Mouse (Mus musculus) C2C12 (cell line): ENCODE measurements around the gene Psmd12. TPM values are rescaled to one million over a fixed set of nuclear protein-coding genes. Genes with fewer than 3 reads are reported as not detected.

Source experiments
- H3K27me3 ChIP-seq: one replicate; pipeline ENCODE4 v1.6.1; 2011; ENCODE audit not compliant: control insufficient read depth, insufficient read depth, insufficient read length
- H3K36me3 ChIP-seq: one replicate; pipeline ENCODE4 v1.6.1; 2011; ENCODE audit not compliant: control insufficient read depth, insufficient read depth
- H3K4me3 ChIP-seq: one replicate; pipeline ENCODE4 v1.5.1; 2011; ENCODE audit warnings: mild to moderate bottlenecking, control low read depth; ENCODE audit not compliant: poor library complexity, insufficient read depth, severe bottlenecking
- H3K79me2 ChIP-seq: one replicate; pipeline ENCODE4 v1.6.1; 2011; ENCODE audit not compliant: control insufficient read depth, insufficient read depth
- H3K79me3 ChIP-seq: one replicate; pipeline ENCODE4 v1.6.1; 2011; ENCODE audit warnings: low read depth, control low read depth
- H3ac ChIP-seq: one replicate; pipeline ENCODE3; 2011; ENCODE audit warnings: low read depth; ENCODE audit not compliant: control insufficient read depth, insufficient read length
- CEBPB ChIP-seq: IDR thresholded peaks from one replicate; pipeline ENCODE4 v1.6.1; 2011; ENCODE audit warnings: low read depth, mild to moderate bottlenecking, control low read depth, moderate library complexity
- CTCF ChIP-seq: IDR thresholded peaks from one replicate; pipeline ENCODE4 v1.5.1; 2011; ENCODE audit not compliant: control insufficient read depth, insufficient read depth, insufficient read length
- FOSL1 ChIP-seq: IDR thresholded peaks from one replicate; pipeline ENCODE4 v1.8.0; 2011; ENCODE audit warnings: mild to moderate bottlenecking, low read length; ENCODE audit not compliant: poor library complexity, insufficient read depth, severe bottlenecking
- MAX ChIP-seq: IDR thresholded peaks from one replicate; pipeline ENCODE4 v1.6.1; 2011; ENCODE audit warnings: mild to moderate bottlenecking, control low read depth
- MYOD1 ChIP-seq: IDR thresholded peaks from one replicate; pipeline ENCODE4 v1.6.1; 2011; ENCODE audit warnings: low read depth; ENCODE audit not compliant: control insufficient read depth, insufficient read length
- MYOG ChIP-seq: IDR thresholded peaks from one replicate; pipeline ENCODE4 v1.6.1; 2011; ENCODE audit not compliant: control insufficient read depth, insufficient read length; ENCODE audit errors: extremely low read depth
- USF1 ChIP-seq: IDR thresholded peaks from one replicate; pipeline ENCODE4 v1.6.1; 2011; ENCODE audit warnings: low read depth, mild to moderate bottlenecking, control low read depth, moderate library complexity
- polyA plus RNA-seq: library from polyadenylated mRNA; unstranded; fragments of >200 nt; fragmentation: generic; extraction: Trizol; gene quantifications from one replicate; pipeline ENCODE4 v1.2.1, GENCODE M21; 2012; ENCODE audit warnings: missing spikeins

Psmd12 gene
- polyA plus RNA-seq, 1 experiment = 77.0 TPM

DNA sequence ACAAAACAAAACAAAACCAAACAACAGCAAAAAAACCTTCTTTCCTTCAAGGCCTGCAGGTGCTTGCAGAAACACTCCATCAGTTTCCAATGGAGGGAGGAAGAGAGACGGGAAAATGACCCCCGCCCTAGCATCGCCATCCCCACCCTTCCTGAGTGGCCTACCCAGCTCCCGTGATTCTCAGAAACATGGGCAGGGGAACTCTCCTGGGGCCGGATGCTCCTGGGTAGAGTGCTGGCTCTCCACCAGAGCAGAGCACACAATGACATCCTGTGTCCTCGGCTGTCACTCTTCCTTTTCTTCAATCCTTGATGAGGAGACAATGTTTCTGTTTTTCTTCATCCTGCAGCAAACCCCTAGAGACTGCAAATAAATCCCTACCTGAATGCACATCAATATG, 15.1 kb upstream of the Psmd12 start:
- TF ChIP-seq CEBPB = no peak
- no peak for TF ChIP-seq CTCF
- TF ChIP-seq MYOG = no peak
- no peak for TF ChIP-seq MYOD1
- TF ChIP-seq USF1 = no peak
- TF ChIP-seq MAX = no peak
- no peak for TF ChIP-seq FOSL1
- no peak overlapping the region for H3K4me3 ChIP-seq
- no peaks in the 10 kb centered on the region for H3K79me3 ChIP-seq

GRCm38 (mm10) chr11:107465041-107465440, 14.2 kb upstream of the Psmd12 start:
- H3ac ChIP-seq = no peak overlapping the region
- H3K27me3 ChIP-seq = no peaks in the 10 kb centered on the region
- TF ChIP-seq MAX = no peak
- no peak for TF ChIP-seq MYOG
- no peak for TF ChIP-seq MYOD1
- TF ChIP-seq USF1 = no peak
- no peak for TF ChIP-seq CEBPB
- TF ChIP-seq CTCF = no peak
- no peak for TF ChIP-seq FOSL1
- no peaks in the 10 kb centered on the region for H3K79me2 ChIP-seq
- no peak overlapping the region for H3K4me3 ChIP-seq
- H3K79me3 ChIP-seq = no peaks in the 10 kb centered on the region
- H3K36me3 ChIP-seq = no peaks in the 10 kb centered on the region

More for the DNA sequence above, 15.1 kb upstream of the Psmd12 start:
- H3K79me2 ChIP-seq = no peaks in the 10 kb centered on the region
- no peak overlapping the region for H3ac ChIP-seq
- H3K36me3 ChIP-seq = no peaks in the 10 kb centered on the region
- H3K27me3 ChIP-seq = no peaks in the 10 kb centered on the region

- no peaks in the 10 kb centered on the region for H3K79me2 ChIP-seq
- no peak overlapping the region for H3K4me3 ChIP-seq
- TF ChIP-seq MAX (no peak), MYOD1 (no peak)
- H3K27me3 ChIP-seq = no peaks in the 10 kb centered on the region
- H3K36me3 ChIP-seq = no peaks in the 10 kb centered on the region
- H3ac ChIP-seq = no peak overlapping the region
- no peaks in the 10 kb centered on the region for H3K79me3 ChIP-seq
Measured at GRCm38 (mm10) chr11:107465969-107466368, 13.3 kb upstream of the Psmd12 start.

DNA sequence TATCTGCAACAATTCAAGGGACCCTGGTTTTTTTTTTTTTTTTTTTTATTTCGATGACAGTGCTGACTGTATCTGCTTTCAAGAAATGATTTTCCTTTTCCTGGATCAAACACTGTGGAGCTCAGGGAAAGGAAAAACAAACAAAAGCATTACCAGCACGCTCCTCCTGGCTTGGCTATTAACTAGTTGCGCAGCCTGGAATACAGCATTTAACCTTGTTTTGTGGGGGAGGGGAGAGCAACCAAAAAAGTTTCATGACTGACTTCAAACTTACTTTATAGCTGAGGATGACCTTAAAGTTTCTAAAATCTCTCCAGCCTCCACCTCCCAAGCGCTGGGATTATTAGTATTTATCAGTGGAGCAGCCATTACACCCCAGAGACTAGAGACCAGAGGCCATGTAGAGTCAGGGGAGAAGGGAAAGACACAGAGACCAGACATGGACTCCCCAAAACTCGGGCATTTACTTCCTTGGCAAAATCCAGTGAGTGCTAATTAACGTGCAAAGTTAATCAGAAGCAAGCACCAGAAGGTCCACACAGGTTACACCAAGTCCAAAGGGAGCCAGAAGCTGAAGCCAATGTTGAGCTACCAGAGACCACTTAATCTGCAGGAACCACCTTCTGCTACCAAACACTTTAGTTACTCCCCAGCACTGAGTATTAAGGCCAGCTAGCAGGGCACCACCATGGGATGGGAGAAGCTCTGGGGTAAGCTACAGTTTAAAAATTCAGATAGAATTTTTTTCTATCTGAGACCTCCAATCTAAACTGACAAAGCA, 12.5 kb upstream of the Psmd12 start:
- Histone ChIP-seq H3K27me3 (no peaks in the 10 kb centered on the region), H3K4me3 (no peak overlapping the region), H3K79me2 (no peaks in the 10 kb centered on the region), H3K36me3 (no peaks in the 10 kb centered on the region), H3K79me3 (no peaks in the 10 kb centered on the region), H3ac (no peak overlapping the region)
- no peak for TF ChIP-seq MAX
- no peak for TF ChIP-seq MYOG
- TF ChIP-seq CEBPB = no peak

- Histone ChIP-seq H3K79me3 (no peaks in the 10 kb centered on the region), H3K4me3 (no peak overlapping the region), H3ac (no peak overlapping the region), H3K36me3 (no peaks in the 10 kb centered on the region), H3K79me2 (no peaks in the 10 kb centered on the region), H3K27me3 (no peaks in the 10 kb centered on the region)
- TF ChIP-seq CTCF (no peak), MYOG (no peak), MAX (no peak), MYOD1 (no peak), USF1 (no peak), FOSL1 (no peak), CEBPB (no peak)
Measured at GRCm38 (mm10) chr11:107468252-107469030, 10.8 kb upstream of the Psmd12 start.
